Mouse (Mus musculus): Measurements from ENCODE around the gene Nmnat3.

The Nmnat3 gene

GRCm38 (mm10) chr9:98311316-98311965, 24.2 kb downstream of the Nmnat3 start:
- intact Hi-C loops (cut with DNase I): no loop called here

GRCm38 (mm10) chr9:98312622-98313374, 25.6 kb downstream of the Nmnat3 start:
- intact Hi-C loops (cut with DNase I): no loop called here

- intact Hi-C loops (cut with DNase I): no loop called here
These were observed 26.4 kb downstream of the Nmnat3 start for GRCm38 (mm10) chr9:98313587-98313986.

GRCm38 (mm10) chr9:98314059-98314650, 26.9 kb downstream of the Nmnat3 start:
- intact Hi-C loops (cut with DNase I): no loop called here

GRCm38 (mm10) chr9:98317897-98318296, 30.7 kb downstream of the Nmnat3 start:
- intact Hi-C loops (cut with DNase I): no loop called here

GRCm38 (mm10) chr9:98318875-98319274, 31.6 kb downstream of the Nmnat3 start:
- intact Hi-C loops (cut with DNase I): no loop called here

GRCm38 (mm10) chr9:98320785-98321184, 33.5 kb downstream of the Nmnat3 start:
- intact Hi-C loops (cut with DNase I): no loop called here

GRCm38 (mm10) chr9:98326088-98326487, 38.9 kb downstream of the Nmnat3 start:
- intact Hi-C loops (cut with DNase I): no loop called here

- intact Hi-C loops (cut with DNase I): no loop called here
These were observed 41.4 kb downstream of the Nmnat3 start for GRCm38 (mm10) chr9:98328415-98329176.

- intact Hi-C loops (cut with DNase I): no loop called here
These were observed 42.3 kb downstream of the Nmnat3 start for GRCm38 (mm10) chr9:98329274-98330105.

GRCm38 (mm10) chr9:98333219-98333754, 46.1 kb downstream of the Nmnat3 start:
- intact Hi-C loops (cut with DNase I): no loop called here

- intact Hi-C loops (cut with DNase I): no loop called here
These were observed 50.9 kb downstream of the Nmnat3 start for GRCm38 (mm10) chr9:98337881-98338769.

- intact Hi-C loops (cut with DNase I): no loop called here
These were observed 52.7 kb downstream of the Nmnat3 start for GRCm38 (mm10) chr9:98339971-98340370.

GRCm38 (mm10) chr9:98340427-98340826, 53.2 kb downstream of the Nmnat3 start:
- intact Hi-C loops (cut with DNase I): no loop called here

- intact Hi-C loops (cut with DNase I): no loop called here
These were observed 58.6 kb downstream of the Nmnat3 start for GRCm38 (mm10) chr9:98345840-98346239.

GRCm38 (mm10) chr9:98346240-98346639, 59.0 kb downstream of the Nmnat3 start:
- intact Hi-C loops (cut with DNase I): no loop called here

- intact Hi-C loops (cut with DNase I): no loop called here
These were observed 59.8 kb downstream of the Nmnat3 start for GRCm38 (mm10) chr9:98347021-98347420.

GRCm38 (mm10) chr9:98350318-98351144, 63.3 kb downstream of the Nmnat3 start:
- intact Hi-C loops (cut with DNase I): no loop called here

- intact Hi-C loops (cut with DNase I): no loop called here
These were observed 65.1 kb downstream of the Nmnat3 start for GRCm38 (mm10) chr9:98352332-98352731.
